Mouse (Mus musculus): ENCODE measurements around the gene Ptprn2. TPM values are rescaled to one million over a fixed set of nuclear protein-coding genes. Genes with fewer than 3 reads are reported as not detected.

The Ptprn2 gene
- polyA plus RNA-seq, 1 experiment from 2014 or later: 0.07 TPM

DNA sequence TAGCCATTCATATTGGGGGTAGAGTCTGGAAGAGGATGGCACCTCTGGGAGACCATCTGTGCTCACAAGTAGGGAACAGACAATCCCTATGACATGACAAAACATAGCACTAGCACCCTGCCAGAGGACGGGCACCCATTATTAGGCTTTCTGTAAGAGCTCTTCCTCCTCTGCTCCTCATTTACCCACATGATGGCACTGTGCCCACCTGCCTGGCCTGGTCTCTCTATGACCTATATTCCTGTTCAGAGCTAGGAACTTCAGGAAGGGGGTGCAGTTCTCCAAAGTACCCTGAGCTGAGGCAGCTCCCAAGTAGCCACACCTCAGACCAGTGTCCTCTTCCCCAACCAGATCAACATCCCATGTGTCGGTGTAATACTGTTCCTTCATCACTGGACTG is 777.6 kb downstream of the Ptprn2 start:
- Histone ChIP-seq H3K27me3 (ENCODE audit: control insufficient read depth, insufficient read depth, low read length) (no peaks in the 10 kb centered on the region; the same call in 1 of the 2 replicates), H3K4me1 (ENCODE audit: control insufficient read depth, insufficient read depth, low read length) (no peaks in the 10 kb centered on the region), H3K4me3 (ENCODE audit: low read length) (no peak overlapping the region), H3K9ac (ENCODE audit: low read length) (no peak overlapping the region), H3K9me3 (replicated peaks; ENCODE audit: control insufficient read depth, low read length) (no peaks in the 10 kb centered on the region), H3K4me2 (ENCODE audit: low read depth, low read length) (no peak overlapping the region), H3K27ac (ENCODE audit: low read length) (no peak overlapping the region), H3K36me3 (ENCODE audit: control insufficient read depth, insufficient read depth) (no peaks in the 10 kb centered on the region)
- 73% methylated on average over 2 of the region's 2 CpGs for WGBS
- ATAC-seq (replicated peaks; ENCODE audit: extremely low read depth, insufficient read depth, low FRiP score): no peak

DNA sequence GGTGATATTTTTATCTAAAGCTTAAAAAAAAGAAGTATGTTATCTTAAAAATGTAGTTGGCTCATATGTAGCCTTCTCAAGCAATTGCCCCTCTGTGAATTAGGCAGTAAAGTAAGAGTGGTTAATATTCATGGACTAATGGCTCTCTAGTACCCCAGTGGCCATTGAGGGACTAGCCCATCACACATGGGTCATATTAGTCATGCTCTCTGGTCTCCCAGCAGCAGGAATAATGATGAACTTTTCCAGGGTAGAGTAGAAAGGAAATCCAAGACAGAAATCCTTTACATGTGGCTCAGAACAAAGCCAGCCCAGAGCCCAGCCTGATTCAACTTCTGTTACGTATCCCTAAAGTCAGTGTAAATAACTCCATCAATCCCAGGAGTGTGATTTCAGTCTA is 779.7 kb downstream of the Ptprn2 start:
- 89% methylated on average over 1 of the region's 1 CpGs for WGBS
- Histone ChIP-seq H3K27ac (ENCODE audit: low read length) (no peak overlapping the region), H3K27me3 (ENCODE audit: control insufficient read depth, insufficient read depth, low read length) (no peaks in the 10 kb centered on the region), H3K4me3 (ENCODE audit: low read length) (no peak overlapping the region), H3K9me3 (replicated peaks; ENCODE audit: control insufficient read depth, low read length) (no peaks in the 10 kb centered on the region), H3K4me1 (ENCODE audit: control insufficient read depth, insufficient read depth, low read length) (no peaks in the 10 kb centered on the region), H3K36me3 (ENCODE audit: control insufficient read depth, insufficient read depth) (no peaks in the 10 kb centered on the region), H3K9ac (ENCODE audit: low read length) (no peak overlapping the region), H3K4me2 (ENCODE audit: low read depth, low read length) (no peak overlapping the region)
- no peak for ATAC-seq (replicated peaks; ENCODE audit: extremely low read depth, insufficient read depth, low FRiP score)

DNA sequence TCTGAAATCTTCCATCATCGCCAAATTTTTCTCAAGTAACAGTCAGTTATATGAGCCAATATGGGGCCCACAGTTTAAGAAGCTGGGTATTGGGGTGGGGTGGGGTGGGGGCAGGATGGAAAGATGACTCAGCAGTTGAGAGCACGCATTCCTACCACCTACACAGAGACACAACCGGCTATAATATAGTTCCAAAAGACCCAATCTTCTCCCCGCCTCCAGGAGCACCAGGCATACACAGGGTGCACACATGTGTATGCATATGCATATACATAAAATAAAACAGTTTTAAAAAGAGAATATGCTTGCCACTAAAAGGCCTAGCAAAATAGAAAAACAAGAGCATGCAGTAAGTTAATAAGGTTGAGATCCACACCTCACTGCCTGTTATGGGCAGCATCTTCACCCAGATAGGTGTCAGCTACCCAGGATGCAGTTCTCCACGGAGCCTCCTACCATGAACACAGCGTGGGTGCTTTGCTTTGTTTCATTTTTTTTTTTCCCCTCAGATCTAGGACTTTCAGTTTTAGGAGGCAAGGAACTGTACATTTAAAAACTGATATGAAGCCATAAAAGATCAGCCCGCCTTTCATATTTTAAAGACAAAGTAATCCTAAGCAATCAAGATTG is 783.1 kb downstream of the Ptprn2 start:
- Histone ChIP-seq H3K27ac (ENCODE audit: low read length) (no peak overlapping the region), H3K9ac (ENCODE audit: low read length) (no peak overlapping the region), H3K36me3 (ENCODE audit: control insufficient read depth, insufficient read depth) (no peaks in the 10 kb centered on the region), H3K27me3 (ENCODE audit: control insufficient read depth, insufficient read depth, low read length) (no peaks in the 10 kb centered on the region), H3K4me1 (ENCODE audit: control insufficient read depth, insufficient read depth, low read length) (no peaks in the 10 kb centered on the region), H3K4me2 (ENCODE audit: low read depth, low read length) (no peak overlapping the region), H3K9me3 (replicated peaks; ENCODE audit: control insufficient read depth, low read length) (no peaks in the 10 kb centered on the region), H3K4me3 (ENCODE audit: low read length) (no peak overlapping the region)
- 82% methylated on average over 7 of the region's 7 CpGs for WGBS
- no peak for ATAC-seq (replicated peaks; ENCODE audit: extremely low read depth, insufficient read depth, low FRiP score)

DNA sequence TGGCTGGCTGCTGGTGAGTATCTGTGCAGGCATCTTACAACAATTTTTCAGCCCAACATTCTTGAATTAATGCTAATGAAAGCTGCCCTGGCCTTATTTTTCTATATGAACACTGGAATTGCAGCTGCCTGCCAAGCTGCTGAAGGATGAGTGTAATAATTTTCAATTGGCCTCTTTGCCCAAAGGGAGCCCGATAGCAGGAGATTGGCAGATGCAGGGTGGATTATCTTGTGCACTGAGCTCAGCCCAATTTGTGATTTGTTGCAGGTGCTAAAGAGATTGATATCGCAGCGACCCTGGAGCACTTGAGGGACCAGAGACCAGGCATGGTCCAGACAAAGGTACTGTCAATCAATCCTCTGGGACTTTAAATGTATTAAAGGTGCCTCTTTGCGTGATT is 783.8 kb downstream of the Ptprn2 start:
- WGBS: 72% methylated on average over 4 of the region's 4 CpGs
- Histone ChIP-seq H3K4me1 (ENCODE audit: control insufficient read depth, insufficient read depth, low read length) (no peaks in the 10 kb centered on the region), H3K9me3 (replicated peaks; ENCODE audit: control insufficient read depth, low read length) (no peaks in the 10 kb centered on the region), H3K9ac (ENCODE audit: low read length) (no peak overlapping the region), H3K27ac (ENCODE audit: low read length) (no peak overlapping the region), H3K36me3 (ENCODE audit: control insufficient read depth, insufficient read depth) (no peaks in the 10 kb centered on the region), H3K4me2 (ENCODE audit: low read depth, low read length) (no peak overlapping the region), H3K27me3 (ENCODE audit: control insufficient read depth, insufficient read depth, low read length) (no peaks in the 10 kb centered on the region), H3K4me3 (ENCODE audit: low read length) (no peak overlapping the region)
- ATAC-seq (replicated peaks; ENCODE audit: extremely low read depth, insufficient read depth, low FRiP score): no peak

DNA sequence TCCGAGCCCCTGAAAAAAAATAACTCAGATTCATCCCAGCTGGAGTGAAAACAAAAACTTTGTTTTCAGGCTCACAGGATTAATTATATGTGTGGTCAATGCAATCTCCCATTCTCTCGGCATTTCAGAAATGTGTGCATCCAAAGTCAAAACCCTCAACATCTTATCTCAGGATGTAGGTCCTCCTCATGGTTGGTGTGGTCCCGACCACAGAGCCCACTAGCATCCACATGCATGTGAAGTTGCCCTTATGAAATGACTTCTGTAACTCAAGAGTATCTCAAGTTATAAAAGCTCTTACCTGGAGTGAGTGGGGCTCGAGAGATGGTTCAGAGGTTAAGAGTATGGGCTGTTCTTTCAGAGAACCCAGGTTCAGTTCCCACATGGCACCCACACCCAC is 784.7 kb downstream of the Ptprn2 start:
- H3K4me1 ChIP-seq (ENCODE audit: control insufficient read depth, insufficient read depth, low read length): no peaks in the 10 kb centered on the region
- H3K9ac ChIP-seq (ENCODE audit: low read length): no peak overlapping the region
- no peak overlapping the region for H3K27ac ChIP-seq (ENCODE audit: low read length)
- ATAC-seq (replicated peaks; ENCODE audit: extremely low read depth, insufficient read depth, low FRiP score): no peak
- WGBS: 71% methylated on average over 4 of the region's 4 CpGs
- H3K27me3 ChIP-seq (ENCODE audit: control insufficient read depth, insufficient read depth, low read length): no peaks in the 10 kb centered on the region
- H3K9me3 ChIP-seq (replicated peaks; ENCODE audit: control insufficient read depth, low read length): no peaks in the 10 kb centered on the region
- H3K36me3 ChIP-seq (ENCODE audit: control insufficient read depth, insufficient read depth): no peaks in the 10 kb centered on the region
- no peak overlapping the region for H3K4me2 ChIP-seq (ENCODE audit: low read depth, low read length)
- no peak overlapping the region for H3K4me3 ChIP-seq (ENCODE audit: low read length)

DNA sequence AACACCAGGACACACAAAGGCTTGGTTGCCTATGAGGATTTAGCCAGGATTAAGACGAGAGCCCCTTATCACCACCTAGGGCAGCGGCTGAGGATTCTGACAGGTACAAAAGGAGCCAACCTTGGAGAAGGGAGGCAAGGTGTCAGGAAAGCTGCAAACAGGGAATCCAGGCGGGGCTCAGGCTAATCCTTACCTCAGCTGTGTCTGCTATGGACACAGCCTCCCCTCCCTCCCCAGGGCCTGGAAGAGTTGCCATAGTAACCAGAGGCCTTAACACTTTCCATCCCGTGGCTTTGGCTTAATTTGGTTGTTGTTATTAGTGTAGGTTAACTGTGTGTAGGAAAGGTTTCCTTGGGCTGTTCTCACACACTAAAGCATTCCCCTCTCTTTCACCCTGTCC is 787.6 kb downstream of the Ptprn2 start:
- 12% methylated on average over 4 of the region's 4 CpGs for whole genome bisulfite sequencing
- no peak overlapping the region for H3K4me3 ChIP-seq (ENCODE audit: low read length)
- H3K27me3 ChIP-seq (ENCODE audit: control insufficient read depth, insufficient read depth, low read length): no peaks in the 10 kb centered on the region
- H3K9me3 ChIP-seq (replicated peaks; ENCODE audit: control insufficient read depth, low read length): no peaks in the 10 kb centered on the region
- H3K4me1 ChIP-seq (ENCODE audit: control insufficient read depth, insufficient read depth, low read length): no peaks in the 10 kb centered on the region
- no peak for ATAC-seq (replicated peaks; ENCODE audit: extremely low read depth, insufficient read depth, low FRiP score)
- H3K9ac ChIP-seq (ENCODE audit: low read length): no peak overlapping the region
- no peak overlapping the region for H3K4me2 ChIP-seq (ENCODE audit: low read depth, low read length)
- no peaks in the 10 kb centered on the region for H3K36me3 ChIP-seq (ENCODE audit: control insufficient read depth, insufficient read depth)
- no peak overlapping the region for H3K27ac ChIP-seq (ENCODE audit: low read length)

DNA sequence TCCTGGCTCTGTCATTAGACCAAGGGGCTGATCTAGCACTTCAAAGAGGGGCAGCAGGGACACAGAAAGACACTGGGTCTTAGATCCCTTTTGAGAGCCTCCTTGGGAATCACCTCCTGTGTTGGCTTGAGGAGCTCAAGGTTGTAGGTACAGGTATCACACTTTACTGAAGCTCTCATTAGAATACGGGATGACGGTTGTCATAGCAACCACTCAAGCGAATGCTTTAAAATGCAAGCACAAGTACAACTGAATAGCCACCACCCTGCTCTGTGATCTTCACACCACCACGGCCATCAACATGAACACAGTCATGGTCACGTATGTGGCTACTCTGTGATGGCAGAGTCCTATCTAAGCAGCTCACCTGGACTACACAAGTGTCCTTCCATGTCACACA is 789.1 kb downstream of the Ptprn2 start:
- H3K4me3 ChIP-seq (ENCODE audit: low read length): no peak overlapping the region
- 77% methylated on average over 5 of the region's 5 CpGs for WGBS
- H3K27me3 ChIP-seq (ENCODE audit: control insufficient read depth, insufficient read depth, low read length): no peaks in the 10 kb centered on the region
- H3K9ac ChIP-seq (ENCODE audit: low read length): no peak overlapping the region
- H3K36me3 ChIP-seq (ENCODE audit: control insufficient read depth, insufficient read depth): no peaks in the 10 kb centered on the region
- no peak for ATAC-seq (replicated peaks; ENCODE audit: extremely low read depth, insufficient read depth, low FRiP score)
- H3K4me1 ChIP-seq (ENCODE audit: control insufficient read depth, insufficient read depth, low read length): no peaks in the 10 kb centered on the region
- no peak overlapping the region for H3K27ac ChIP-seq (ENCODE audit: low read length)
- H3K9me3 ChIP-seq (replicated peaks; ENCODE audit: control insufficient read depth, low read length): no peaks in the 10 kb centered on the region
- H3K4me2 ChIP-seq (ENCODE audit: low read depth, low read length): no peak overlapping the region

DNA sequence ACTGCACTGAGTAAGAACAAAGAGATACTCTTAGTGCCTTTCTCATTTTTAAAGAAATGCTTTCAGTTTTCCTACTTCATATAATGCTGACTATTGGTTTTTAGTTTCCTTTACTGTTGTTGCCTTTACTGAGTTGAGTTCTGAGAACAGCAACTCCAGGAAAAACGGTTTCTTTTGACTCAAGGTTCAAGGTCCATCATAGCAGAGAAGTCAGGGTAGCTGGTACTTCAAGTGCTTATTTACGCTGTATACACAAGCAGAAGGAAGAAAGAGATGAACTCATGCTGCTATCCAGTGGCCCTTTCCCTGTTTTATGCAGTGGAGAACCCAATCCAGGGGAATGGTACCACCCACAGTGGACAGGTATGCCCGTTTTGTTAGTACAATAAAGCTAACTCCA is 795.3 kb downstream of the Ptprn2 start:
- H3K27me3 ChIP-seq (ENCODE audit: control insufficient read depth, insufficient read depth, low read length): no peaks in the 10 kb centered on the region
- no peaks in the 10 kb centered on the region for H3K4me1 ChIP-seq (ENCODE audit: control insufficient read depth, insufficient read depth, low read length)
- WGBS: 79% methylated on average over 3 of the region's 3 CpGs
- no peak overlapping the region for H3K4me3 ChIP-seq (ENCODE audit: low read length)
- no peaks in the 10 kb centered on the region for H3K9me3 ChIP-seq (replicated peaks; ENCODE audit: control insufficient read depth, low read length)
- H3K36me3 ChIP-seq (ENCODE audit: control insufficient read depth, insufficient read depth): no peaks in the 10 kb centered on the region
- no peak for ATAC-seq (replicated peaks; ENCODE audit: extremely low read depth, insufficient read depth, low FRiP score)
- H3K9ac ChIP-seq (ENCODE audit: low read length): no peak overlapping the region
- no peak overlapping the region for H3K27ac ChIP-seq (ENCODE audit: low read length)
- no peak overlapping the region for H3K4me2 ChIP-seq (ENCODE audit: low read depth, low read length)

DNA sequence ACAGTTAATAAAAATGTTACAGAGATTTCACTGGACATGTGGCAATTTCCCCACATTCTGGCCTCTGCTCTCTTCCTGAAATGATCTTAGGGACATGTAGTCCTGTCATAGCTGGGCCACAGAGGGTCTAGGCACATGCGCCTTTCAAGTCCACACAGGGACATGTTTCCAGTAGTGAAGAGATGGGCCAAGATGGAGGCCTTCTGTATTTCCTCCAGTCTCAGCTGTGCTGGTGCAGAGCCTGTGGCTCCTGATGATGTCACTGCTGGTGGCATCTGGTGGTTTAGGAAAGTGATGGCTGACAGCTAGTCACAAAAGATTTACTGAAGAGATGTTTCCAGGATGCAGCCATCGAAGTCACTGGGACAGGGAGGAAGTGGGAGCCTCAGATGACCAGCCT is 797.1 kb downstream of the Ptprn2 start:
- H3K9me3 ChIP-seq (replicated peaks; ENCODE audit: control insufficient read depth, low read length): no peaks in the 10 kb centered on the region
- no peak overlapping the region for H3K27ac ChIP-seq (ENCODE audit: low read length)
- no peak overlapping the region for H3K4me3 ChIP-seq (ENCODE audit: low read length)
- H3K9ac ChIP-seq (ENCODE audit: low read length): no peak overlapping the region
- no peaks in the 10 kb centered on the region for H3K27me3 ChIP-seq (ENCODE audit: control insufficient read depth, insufficient read depth, low read length)
- H3K4me1 ChIP-seq (ENCODE audit: control insufficient read depth, insufficient read depth, low read length): no peaks in the 10 kb centered on the region
- H3K36me3 ChIP-seq (ENCODE audit: control insufficient read depth, insufficient read depth): no peaks in the 10 kb centered on the region
- no peak overlapping the region for H3K4me2 ChIP-seq (ENCODE audit: low read depth, low read length)
- 65% methylated on average over 2 of the region's 2 CpGs for WGBS
- ATAC-seq (replicated peaks; ENCODE audit: extremely low read depth, insufficient read depth, low FRiP score): no peak

Measured in heart, embryonic 16.5 days (tissue).